Mouse (Mus musculus) thymus, adult 2 months (tissue): Measurements from ENCODE around the gene Fto. TPM values are rescaled to one million over a fixed set of nuclear protein-coding genes. Genes with fewer than 3 reads are reported as not detected.

Source experiments
- DNase-seq: peaks from one replicate; pipeline ENCODE4 v3.0.0; 2021
- H3K27ac ChIP-seq: fragments of 200-500 bp; 2 replicates; pipeline ENCODE4 v1.5.1; 2012; ENCODE audit warnings: low read length, control low read depth; ENCODE audit not compliant: control insufficient read depth, insufficient read depth
- H3K27me3 ChIP-seq: fragments of 200-500 bp; 2 replicates; pipeline ENCODE4 v1.6.1; 2012; ENCODE audit warnings: mild to moderate bottlenecking, low read length, moderate library complexity, mixed read lengths; ENCODE audit not compliant: control insufficient read depth, insufficient read depth
- H3K36me3 ChIP-seq: fragments of 200-500 bp; 2 replicates; pipeline ENCODE4 v1.6.1; 2012; ENCODE audit warnings: mild to moderate bottlenecking, low read length, moderate library complexity; ENCODE audit not compliant: control insufficient read depth, insufficient read depth
- H3K4me1 ChIP-seq: fragments of 200-500 bp; replicated peaks from 2 replicates; pipeline ENCODE4 v1.6.1; 2012; ENCODE audit warnings: low read length; ENCODE audit not compliant: control insufficient read depth, insufficient read depth
- H3K4me3 ChIP-seq: fragments of 200-500 bp; 2 replicates; pipeline ENCODE4 v1.5.1; 2012; ENCODE audit warnings: mild to moderate bottlenecking, low read length, control low read depth, moderate library complexity; ENCODE audit not compliant: control insufficient read depth, insufficient read depth
- CTCF ChIP-seq: fragments of 200-500 bp; IDR thresholded peaks from 2 replicates; pipeline ENCODE4 v1.5.1; 2012; ENCODE audit warnings: mild to moderate bottlenecking, control low read depth, low read length, moderate library complexity, borderline replicate concordance; ENCODE audit not compliant: control insufficient read depth, poor library complexity, insufficient read depth; ENCODE audit errors: extremely low read depth
- POLR2A ChIP-seq: fragments of 200-500 bp; IDR thresholded peaks from 2 replicates; pipeline ENCODE4 v1.6.1; 2012; ENCODE audit warnings: mild to moderate bottlenecking, low read length, control low read depth, moderate library complexity; ENCODE audit not compliant: control insufficient read depth, poor library complexity, insufficient read depth; ENCODE audit errors: extremely low read depth
- WGBS: fragments of 180-500 bp; shearing (Covaris S2); methylation state at CpG from one replicate; pipeline ENCODE4 v1.1.7; 2018; 5-methylcytosine and 5-hydroxymethylcytosine counted together
- polyA plus RNA-seq: library from polyadenylated mRNA; depleted of rRNA; stranded (reverse); fragments of >200 nt; gene quantifications from 2 replicates; pipeline ENCODE4 v1.2.3, GENCODE M21; 2012

The Fto gene
- polyA plus RNA-seq, 1 experiment: 29.9 TPM

GRCm38 (mm10) chr8:91426496-91426895 is 113.2 kb downstream of the Fto start:
- no peaks in the 10 kb centered on the region for H3K36me3 ChIP-seq
- H3K4me3 ChIP-seq: no peak overlapping the region
- TF ChIP-seq CTCF (no peak), POLR2A (no peak)
- H3K27me3 ChIP-seq: no peaks in the 10 kb centered on the region
- no peak for DNase-seq
- H3K4me1 ChIP-seq: no peaks in the 10 kb centered on the region
- no peak overlapping the region for H3K27ac ChIP-seq
- WGBS: 93% methylated on average over 1 of the region's 1 CpGs

- DNase-seq: no peak
- no peak overlapping the region for H3K4me3 ChIP-seq
- TF ChIP-seq CTCF (no peak), POLR2A (no peak)
- no peaks in the 10 kb centered on the region for H3K36me3 ChIP-seq
- 99% methylated on average over 3 of the region's 3 CpGs for WGBS
- no peak overlapping the region for H3K27ac ChIP-seq
- no peaks in the 10 kb centered on the region for H3K4me1 ChIP-seq
- no peaks in the 10 kb centered on the region for H3K27me3 ChIP-seq
These were observed 117.1 kb downstream of the Fto start for GRCm38 (mm10) chr8:91430333-91430940.

GRCm38 (mm10) chr8:91436036-91436435 is 122.7 kb downstream of the Fto start:
- 98% methylated on average over 15 of the region's 15 CpGs for WGBS
- Histone ChIP-seq H3K27ac (no peak overlapping the region), H3K4me3 (no peak overlapping the region), H3K27me3 (no peaks in the 10 kb centered on the region), H3K4me1 (no peaks in the 10 kb centered on the region), H3K36me3 (no peaks in the 10 kb centered on the region)
- DNase-seq: no peak
- TF ChIP-seq CTCF (no peak), POLR2A (no peak)

GRCm38 (mm10) chr8:91443911-91444310 is 130.6 kb downstream of the Fto start:
- Histone ChIP-seq H3K4me3 (no peak overlapping the region), H3K36me3 (0 out of 2 replicates have a peak, but pooled peaks cover 4% of the 10 kb centered on the region), H3K27ac (no peak overlapping the region), H3K27me3 (no peaks in the 10 kb centered on the region), H3K4me1 (no peaks in the 10 kb centered on the region)
- no peak for DNase-seq
- TF ChIP-seq CTCF: no peak
- no peak for TF ChIP-seq POLR2A
- WGBS: 95% methylated on average over 4 of the region's 4 CpGs

- H3K4me1 ChIP-seq: no peaks in the 10 kb centered on the region
- DNase-seq: no peak
- H3K27ac ChIP-seq: no peak overlapping the region
- TF ChIP-seq POLR2A (no peak), CTCF (no peak)
- no peak overlapping the region for H3K4me3 ChIP-seq
- 0 out of 2 replicates have a peak, but pooled peaks cover 4% of the 10 kb centered on the region for H3K36me3 ChIP-seq
- H3K27me3 ChIP-seq: no peaks in the 10 kb centered on the region
- WGBS: 97% methylated on average over 11 of the region's 11 CpGs
These were observed 131.5 kb downstream of the Fto start for GRCm38 (mm10) chr8:91444636-91445410.

GRCm38 (mm10) chr8:91445516-91445915 is 132.2 kb downstream of the Fto start:
- Histone ChIP-seq H3K4me3 (no peak overlapping the region), H3K27me3 (no peaks in the 10 kb centered on the region), H3K27ac (no peak overlapping the region), H3K36me3 (0 out of 2 replicates have a peak, but pooled peaks cover 4% of the 10 kb centered on the region), H3K4me1 (no peaks in the 10 kb centered on the region)
- 95% methylated on average over 10 of the region's 10 CpGs for WGBS
- DNase-seq: no peak
- TF ChIP-seq CTCF (no peak), POLR2A (no peak)

- DNase-seq: no peak
- 96% methylated on average over 5 of the region's 5 CpGs for WGBS
These were observed 132.7 kb downstream of the Fto start for GRCm38 (mm10) chr8:91446008-91446407.

More at GRCm38 (mm10) chr8:91446008-91446407, 132.7 kb downstream of the Fto start:
- H3K27me3 ChIP-seq: no peaks in the 10 kb centered on the region
- no peak overlapping the region for H3K27ac ChIP-seq
- 0 out of 2 replicates have a peak, but pooled peaks cover 4% of the 10 kb centered on the region for H3K36me3 ChIP-seq
- no peaks in the 10 kb centered on the region for H3K4me1 ChIP-seq
- H3K4me3 ChIP-seq: no peak overlapping the region
- no peak for TF ChIP-seq CTCF
- TF ChIP-seq POLR2A: no peak
